Mouse (Mus musculus) thymus, postnatal 10 days (tissue): ENCODE results near the gene Mob3b.

Experiments used
- DNase-seq, 2 experiments: peaks; one replicate each; pipeline ENCODE4 v3.0.0; 2021; ENCODE audit warnings: low spot score in 2 of 2

The Mob3b gene

DNA sequence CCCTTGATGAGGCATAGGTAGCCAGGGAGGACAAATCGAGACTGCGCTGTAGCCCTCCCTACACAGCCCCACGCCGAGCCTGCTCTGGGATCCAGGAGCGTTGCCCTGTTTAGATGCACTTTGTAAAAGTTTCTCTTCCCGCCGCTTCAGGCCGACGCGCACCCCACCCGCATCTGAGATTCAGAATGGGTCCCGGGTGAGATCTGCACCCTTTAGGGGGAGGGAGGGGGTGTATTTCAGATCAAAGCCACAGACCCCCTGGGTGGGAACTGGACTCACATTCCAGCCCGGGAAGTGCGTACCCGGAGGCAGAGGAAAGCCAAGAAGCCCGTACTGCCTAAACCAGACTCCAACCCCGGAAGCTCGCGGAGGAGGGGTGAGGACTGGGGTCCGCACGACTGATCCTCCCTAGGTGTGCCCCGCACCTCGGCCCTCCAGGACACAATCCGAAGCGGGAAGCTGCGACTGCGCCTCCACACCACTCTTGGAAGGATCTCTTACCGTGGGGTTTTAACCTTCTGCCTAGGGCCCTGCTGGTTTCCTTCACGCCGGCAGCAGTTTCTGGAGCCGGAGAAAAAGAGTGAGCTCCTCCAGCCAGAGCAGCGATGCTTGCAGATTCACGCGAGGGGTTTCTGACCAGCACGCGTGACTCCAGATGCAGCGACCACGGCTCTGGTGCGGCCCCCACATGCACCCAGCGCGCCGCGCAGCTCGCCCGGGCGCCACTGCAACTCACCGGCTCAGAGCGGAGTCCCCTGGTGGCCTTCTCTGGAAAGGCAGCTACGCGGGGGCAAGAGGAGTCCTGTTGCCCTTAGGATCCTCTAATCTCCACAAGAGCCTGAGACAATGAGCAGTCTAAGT, at the start of gene Mob3b:
Gene Mob3b (minus strand): TSS at position 734 of the 861 bp plus-strand sequence.
- peak; percentile 80 to 92 for DNase-seq

DNA sequence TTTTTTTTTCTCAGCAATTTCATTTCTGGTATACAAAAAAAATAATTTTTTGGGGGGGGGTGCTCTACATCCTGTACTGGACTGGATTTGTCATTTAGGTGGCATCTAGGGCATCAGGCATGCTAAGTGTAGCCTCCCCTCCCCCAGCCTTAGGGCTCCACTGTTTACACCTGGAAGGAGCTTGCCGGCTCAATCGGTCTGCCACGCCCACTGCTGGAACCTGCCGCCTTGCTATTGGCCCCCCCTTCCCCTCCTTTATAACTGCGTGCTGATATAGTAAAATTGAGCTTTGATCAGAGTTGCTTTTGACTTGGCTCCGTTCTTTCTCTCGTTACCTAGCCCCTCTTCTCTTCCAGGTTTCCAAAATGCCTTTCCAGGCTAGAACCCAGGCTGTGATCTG, 47.4 kb upstream of the Mob3b start:
- no peak for DNase-seq

GRCm38 (mm10) chr4:35203724-35204123, 46.4 kb upstream of the Mob3b start:
- no peak for DNase-seq

DNA sequence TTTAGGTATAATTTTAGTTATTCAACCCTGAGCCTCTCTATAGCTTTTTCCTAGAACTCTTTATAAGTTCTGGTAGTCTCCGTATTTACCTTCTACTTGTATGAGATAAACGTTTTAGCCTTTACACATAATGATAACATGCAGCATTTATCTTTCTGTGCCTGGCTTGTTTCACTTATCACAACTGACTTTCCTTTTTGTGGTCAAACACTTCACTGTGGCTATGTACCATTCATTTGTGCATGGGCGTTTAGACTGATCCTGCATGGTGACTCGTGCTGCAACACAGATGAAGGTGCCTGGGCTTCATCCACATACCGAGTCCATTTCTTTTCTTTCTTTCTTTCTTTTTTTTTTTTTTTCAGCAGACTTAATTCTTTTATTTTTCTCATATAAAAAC, 44.4 kb upstream of the Mob3b start:
- no peak for DNase-seq

- DNase-seq: peak in 1 of 2 experiments; percentile 17
These were observed 35.4 kb upstream of the Mob3b start for GRCm38 (mm10) chr4:35192725-35193124.

GRCm38 (mm10) chr4:35189794-35190193, 32.5 kb upstream of the Mob3b start:
- no peak for DNase-seq

- DNase-seq: no peak
These were observed 30.5 kb upstream of the Mob3b start for GRCm38 (mm10) chr4:35187617-35188326.

GRCm38 (mm10) chr4:35177926-35178645, 20.8 kb upstream of the Mob3b start:
- DNase-seq: no peak

DNA sequence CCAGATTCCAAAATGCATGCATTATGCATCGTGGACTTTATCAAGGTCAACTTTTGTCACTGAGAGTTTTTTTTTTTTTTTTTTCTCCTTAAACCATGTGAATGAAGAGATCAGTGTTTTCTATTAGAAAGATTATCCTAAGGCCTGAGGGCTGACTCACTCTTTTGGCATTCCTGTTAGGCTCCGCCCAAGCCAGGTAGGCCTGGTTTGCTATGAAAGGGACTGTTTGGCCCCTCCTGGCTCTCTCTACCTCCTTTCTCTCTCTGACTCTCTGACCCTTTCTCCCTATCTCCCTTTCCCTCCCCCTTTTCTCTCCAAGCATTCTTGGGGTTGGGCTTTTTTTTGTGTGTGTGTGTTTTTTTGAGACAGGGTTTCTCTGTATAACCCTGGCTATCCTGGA, 18.3 kb upstream of the Mob3b start:
- DNase-seq: no peak

- no peak for DNase-seq
These were observed 16.3 kb upstream of the Mob3b start for GRCm38 (mm10) chr4:35173551-35173950.

- DNase-seq: no peak
These were observed 15.2 kb upstream of the Mob3b start for GRCm38 (mm10) chr4:35172471-35172870.

- DNase-seq: no peak
These were observed 12.4 kb upstream of the Mob3b start for GRCm38 (mm10) chr4:35169571-35170125.

DNA sequence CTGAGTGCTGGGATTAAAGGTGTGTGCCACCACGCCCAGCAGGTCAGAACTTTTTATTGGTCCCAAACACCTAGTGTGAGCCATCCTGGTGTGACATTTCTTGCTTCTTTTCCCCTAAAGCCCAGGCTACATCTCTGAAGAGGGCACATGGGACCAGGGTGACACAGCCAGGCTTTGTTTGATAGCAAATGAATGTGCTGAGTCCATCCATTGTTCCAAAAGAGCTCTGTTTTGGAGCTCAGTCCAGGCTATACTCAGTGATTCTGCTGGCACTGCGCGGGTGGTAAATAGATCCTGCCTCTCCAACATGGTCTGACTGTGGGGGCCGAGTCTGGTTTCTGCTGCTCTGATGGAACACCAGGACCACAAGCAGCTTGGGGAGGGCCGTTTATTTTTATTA, 10.6 kb upstream of the Mob3b start:
- DNase-seq: no peak

DNA sequence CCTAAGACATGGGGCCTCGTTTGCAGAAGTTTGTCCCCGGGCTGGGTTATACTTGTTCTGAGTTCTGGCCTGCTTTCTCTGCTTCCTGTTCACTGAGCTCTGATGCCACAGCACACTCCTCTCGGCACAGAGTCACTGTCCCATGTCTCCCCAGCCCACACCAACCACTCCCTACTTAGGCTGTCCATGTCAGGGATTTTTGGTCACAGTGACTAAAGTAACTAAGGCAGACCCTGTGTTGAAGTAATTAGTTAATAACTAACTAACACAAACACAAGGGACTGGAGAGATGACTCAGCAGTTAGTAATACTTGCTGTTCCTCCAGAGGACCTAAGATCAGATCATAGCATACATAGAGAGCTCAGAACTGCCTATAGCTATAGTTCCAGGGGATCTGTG, 8.7 kb upstream of the Mob3b start:
- no peak for DNase-seq

- DNase-seq: no peak
These were observed 8.0 kb upstream of the Mob3b start for GRCm38 (mm10) chr4:35165275-35165674.

DNA sequence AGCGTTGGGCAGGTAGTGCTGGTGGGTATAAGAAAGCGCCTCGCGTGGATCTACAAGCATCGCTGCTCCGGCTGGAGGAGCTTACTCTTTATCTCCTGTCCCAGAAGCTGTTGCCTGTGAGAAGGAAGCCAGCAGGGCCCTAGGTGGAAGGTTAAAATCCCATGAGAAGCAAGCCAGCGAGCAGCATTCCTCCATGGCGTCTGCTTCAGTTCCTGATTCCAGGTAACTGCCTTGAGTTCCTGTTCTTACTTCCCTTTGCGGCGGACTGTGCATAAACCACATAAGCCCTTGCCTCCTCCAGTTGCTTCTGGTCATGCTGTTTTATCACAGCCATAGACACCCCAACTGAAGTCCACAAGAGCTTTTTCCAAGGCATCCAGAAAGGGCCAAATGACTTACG, 531 bp upstream of the Mob3b start:
- DNase-seq: no peak

- peak; percentile 48 to 57 for DNase-seq
These were observed 1.1 kb downstream of the Mob3b start for GRCm38 (mm10) chr4:35156149-35156611.

DNA sequence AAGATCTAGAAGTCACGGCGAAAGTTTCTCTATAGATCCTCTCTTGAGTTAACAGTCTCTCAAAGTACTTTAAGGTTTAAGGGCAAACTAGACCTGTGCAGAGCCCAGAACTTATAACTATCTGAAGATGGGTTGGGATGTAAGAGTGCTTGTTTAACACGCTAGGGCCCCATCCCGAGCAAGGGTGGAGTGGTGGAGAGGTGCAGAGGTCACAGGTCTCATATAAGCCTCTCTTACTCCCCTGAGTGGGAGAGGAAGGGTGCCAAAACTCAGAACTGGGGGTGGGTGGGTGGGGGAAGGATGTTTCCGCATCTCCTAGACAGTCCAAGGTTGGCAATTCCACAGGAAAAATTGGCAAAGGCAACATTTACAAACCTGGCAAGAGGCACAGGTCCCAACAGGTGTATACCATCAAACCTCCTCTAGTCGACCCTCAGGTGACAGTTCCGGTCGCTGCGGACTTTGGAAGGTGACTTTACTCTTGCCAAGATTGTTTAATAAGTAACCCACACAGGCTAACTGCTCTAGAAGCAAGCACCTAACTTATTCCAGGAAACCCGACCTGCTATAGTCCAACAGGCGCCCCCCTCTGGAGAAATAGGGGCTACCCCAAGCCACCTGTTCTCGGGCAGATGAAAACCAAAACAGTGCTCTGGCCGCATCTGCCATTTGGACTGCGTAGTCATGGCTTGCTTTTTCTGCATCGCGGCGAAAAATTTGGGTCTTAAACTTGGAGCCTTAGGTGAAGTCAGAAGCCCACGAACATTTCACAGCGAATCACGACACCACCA, 2.0 kb downstream of the Mob3b start:
- DNase-seq: peak; percentile 48 to 62

- no peak for DNase-seq
These were observed 3.2 kb downstream of the Mob3b start for GRCm38 (mm10) chr4:35154051-35154450.

GRCm38 (mm10) chr4:35151756-35152155, 5.5 kb downstream of the Mob3b start, which contains the start of gene Ifnk:
TSS of gene Ifnk (plus strand) at chr4:35152056.
- DNase-seq: no peak

DNA sequence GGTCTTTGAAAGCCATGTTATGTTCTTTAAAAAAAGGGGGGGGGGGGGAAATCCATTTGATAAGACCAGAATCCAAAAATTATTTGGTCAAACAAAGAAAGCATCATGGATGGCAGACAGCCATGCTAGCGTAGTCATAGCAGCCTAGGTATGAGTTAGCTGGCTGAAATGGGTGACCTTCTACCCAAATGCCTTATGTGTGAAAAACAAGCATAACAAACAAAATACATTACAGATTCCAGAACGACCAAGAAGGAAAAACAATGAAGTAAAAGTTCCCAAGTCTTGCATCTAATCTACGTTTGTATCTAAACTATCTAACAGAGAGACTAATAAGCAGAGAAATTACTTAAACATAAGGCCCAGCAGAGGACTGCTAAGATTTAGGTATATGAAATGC, 6.6 kb downstream of the Mob3b start:
- DNase-seq: no peak
